Mouse (Mus musculus): ENCODE results near the gene Pacsin3.
"Not testable (repeated sequence)": the region's sequence is repeated elsewhere in the genome, so short reads cannot be mapped to it uniquely, and the experiment has no call there.

Pacsin3 gene

DNA sequence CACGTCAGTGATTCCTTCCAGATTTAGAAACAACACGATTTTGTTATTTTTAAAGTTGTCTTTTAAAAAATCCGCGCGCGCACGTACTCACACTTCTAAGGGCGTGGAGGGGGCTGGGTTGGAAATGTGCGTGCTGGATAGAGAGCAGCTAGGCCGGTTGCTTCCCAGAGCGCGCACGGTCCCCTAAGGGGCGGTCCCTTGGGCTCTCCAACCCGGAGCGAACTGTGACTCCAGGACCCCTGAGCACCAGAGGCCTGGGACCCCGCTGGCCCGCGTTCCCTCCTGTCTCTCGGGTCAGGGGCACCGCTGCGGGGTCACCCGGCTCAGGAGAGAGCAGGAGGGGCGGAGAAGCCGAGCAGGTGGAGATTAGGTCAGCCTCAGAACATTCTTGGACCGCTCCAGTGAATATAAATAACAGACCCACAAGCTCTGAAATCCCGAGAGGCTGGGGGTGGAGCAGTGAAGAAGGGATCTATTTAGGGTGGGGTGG is at the start of gene Pacsin3:
TSS of gene Pacsin3 (plus strand) at position 294 of the 490 bp plus-strand sequence.
- peak; percentile 44 for DNase-seq

DNA sequence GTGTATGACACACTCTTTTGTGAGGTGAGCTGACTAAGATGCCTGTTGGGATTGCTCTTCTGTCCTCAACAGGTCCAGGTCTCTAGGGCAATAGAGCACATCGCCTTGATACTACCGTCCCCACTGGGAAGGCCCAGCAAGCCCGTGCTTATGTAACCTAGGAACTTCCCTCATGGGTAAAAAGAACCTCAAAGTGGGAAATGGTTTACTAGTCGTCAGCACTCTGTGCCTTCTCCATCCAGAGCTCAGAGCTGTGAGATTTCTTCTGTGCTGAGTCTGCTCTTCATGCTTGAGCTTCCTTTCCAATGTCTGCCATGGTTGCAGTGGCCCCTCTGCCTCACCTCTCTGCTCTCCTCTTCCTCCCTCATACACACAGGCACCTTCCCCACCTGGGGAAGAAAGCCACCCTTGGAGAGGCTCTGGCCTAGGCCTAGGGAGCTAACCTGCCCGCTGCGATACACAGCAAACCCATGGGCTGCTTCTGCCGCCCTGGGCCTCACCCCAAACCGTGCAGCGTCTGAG is 49.4 kb upstream of the Pacsin3 start:
- no peak for DNase-seq

DNA sequence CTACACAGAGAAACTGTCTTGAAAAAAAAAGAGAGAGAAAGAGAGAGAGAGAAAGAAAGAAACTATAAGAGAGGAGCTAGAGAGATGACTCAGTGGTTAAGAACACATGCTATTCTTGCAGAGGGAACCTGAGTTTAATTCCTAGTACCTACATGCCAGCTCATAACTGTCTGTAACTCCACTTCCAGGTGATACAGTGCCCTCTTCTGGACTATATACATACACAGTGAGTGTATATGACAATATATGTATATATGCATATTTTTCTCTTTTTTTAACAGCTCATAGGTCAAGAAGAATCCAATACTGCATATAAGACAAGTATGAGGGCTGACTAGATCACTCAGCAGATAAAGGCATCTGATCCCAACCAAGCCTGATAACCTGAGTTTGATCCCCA is 42.4 kb upstream of the Pacsin3 start:
- no peak for DNase-seq

DNA sequence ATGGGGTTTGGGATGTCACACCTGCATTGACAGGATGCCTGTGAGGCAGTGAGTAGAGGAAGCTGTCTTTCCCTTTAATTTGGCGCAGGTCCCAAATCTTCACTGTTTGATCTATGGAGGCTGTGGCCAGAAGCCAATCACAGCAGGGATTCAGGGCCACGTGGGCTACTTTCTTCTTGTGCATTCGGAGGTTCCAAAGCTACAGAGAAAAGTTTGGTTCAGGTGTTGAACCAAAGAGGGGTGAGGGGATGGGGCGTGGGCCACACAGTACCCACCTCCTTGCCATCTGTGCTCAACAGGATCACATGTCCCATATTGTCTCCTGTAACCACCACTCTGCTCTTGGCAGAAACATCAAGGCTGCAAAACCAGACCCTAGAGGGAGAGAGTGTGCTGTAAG is 38.7 kb upstream of the Pacsin3 start:
- DNase-seq = no peak

DNA sequence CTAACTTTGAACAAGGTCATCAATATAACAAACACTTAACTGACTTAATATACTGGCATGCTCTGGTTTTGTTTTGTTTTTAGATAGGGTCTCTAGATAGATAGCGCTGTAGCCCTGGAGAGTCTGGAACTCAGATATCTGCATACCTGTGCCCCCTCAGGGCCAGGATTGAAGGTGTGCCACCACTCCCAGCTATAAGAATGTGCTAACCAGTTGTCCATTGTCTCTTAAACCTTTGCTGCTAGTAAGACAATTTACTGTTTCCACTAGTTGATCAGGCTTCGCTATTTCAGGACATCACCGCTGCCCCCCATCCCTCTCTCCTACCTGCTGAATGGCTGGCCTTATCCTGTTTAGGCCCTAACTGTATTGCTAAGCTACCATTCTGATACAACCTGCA is 35.3 kb upstream of the Pacsin3 start:
- DNase-seq = no peak

DNA sequence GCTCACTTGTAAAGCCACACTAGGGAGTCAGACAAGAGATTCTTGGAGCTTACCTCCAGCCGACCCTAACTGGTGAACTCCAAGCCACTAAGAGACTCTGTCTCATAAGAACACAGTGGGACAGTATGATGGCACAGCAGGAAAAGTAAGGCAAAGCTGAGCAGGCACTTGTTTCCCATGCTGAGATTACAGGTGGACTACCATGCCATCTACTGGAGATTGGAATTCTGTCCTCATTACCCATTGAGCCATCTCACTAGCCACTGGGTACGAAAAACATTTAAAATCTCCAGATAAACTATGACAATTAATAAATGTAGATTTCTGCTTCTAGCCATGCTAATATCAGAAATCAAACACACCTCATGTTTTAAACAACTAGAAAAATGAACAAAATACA is 32.1 kb upstream of the Pacsin3 start:
- no peak for DNase-seq

DNA sequence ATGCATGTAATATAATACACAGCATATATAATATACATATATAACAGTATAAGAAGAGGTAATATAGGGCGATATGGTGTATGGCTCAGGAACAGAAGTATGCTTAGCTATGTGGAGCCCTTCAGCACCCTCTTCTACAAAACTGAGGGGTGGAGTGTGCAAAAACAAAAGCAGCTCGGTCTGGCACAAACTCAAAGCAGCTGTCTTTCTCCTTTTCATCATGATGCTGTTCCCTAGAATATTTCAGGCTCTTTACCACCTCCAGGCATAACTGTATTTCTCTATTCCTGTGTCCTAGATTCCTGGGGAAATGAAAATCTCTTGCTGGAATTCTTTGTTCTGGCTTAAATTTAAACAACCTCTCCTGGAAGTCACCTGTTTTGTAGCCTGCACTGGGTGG is 26.0 kb upstream of the Pacsin3 start:
- peak; percentile 22 for DNase-seq

DNA sequence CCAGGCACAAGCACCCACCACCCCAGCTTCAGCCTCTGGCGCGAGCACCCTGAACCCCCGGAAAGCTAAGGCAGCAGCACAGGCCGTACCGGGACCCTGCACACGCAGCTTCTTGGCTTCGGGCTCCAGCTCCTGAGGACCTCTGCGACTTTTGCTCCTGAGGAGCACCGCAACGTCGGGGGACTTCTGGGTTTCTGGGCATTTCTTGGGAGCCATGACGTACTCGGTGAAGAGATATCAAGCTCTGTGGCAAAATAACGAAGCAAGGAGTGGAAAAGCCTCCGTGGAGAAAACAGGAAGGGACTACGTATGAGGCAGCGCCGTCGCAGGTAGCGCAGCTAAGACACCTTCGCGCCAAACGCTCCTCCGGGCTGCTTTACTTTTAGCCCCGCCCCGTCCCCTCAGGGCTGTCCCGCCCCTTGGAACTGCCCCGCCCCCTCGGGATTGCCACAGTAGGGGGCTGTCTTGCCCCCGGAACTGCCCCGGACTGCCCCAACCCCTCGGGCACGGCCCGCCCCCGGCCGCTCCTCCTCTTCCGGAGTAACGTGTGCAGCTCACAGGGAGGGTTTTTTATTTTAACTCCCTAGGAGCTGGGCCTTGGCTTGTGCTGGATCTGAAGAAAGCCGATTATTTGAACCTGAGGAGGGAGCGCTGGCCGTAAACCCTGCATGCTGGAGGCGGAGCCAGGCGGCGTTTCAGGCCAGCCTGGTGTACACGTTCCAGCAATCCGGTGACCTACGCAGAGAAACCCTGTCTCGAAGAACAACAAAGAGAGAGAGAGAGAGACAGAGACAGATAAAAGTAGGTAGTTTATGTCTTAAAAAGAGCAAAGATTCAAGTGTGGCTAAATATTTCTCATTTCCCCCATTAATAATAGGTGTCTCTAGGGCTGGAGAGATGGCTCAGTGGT is 18.9 kb upstream of the Pacsin3 start, which contains the start of gene Ddb2:
TSS of gene Ddb2 (minus strand) at position 382 of the 910 bp plus-strand sequence.
- DNase-seq = peak; percentile 87

DNA sequence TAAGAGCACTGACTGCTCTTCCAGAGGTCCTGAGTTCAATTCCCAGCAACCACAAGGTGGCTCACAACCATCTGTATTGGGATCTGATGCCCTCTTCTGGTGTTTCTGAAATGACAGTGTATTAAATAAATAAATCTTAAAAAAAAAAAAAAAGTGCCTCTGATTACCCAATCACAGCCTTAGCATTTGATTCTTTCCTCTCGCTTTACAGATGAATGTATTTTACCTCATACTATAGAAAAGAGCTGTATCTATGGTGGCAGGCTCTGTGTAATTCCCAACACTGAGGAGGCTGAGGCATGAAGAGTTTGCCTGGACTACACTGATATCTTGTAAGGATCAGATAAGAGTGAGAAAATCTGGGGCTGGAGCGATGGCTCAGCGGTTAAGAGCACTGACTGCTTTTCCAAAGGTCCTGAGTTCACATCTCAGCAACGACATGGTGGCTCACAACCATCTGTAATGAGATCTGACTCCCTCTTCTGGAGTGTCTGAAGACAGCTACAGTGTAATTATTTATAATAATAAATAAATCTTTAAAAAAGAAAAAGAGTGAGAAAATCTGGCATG is 18.2 kb upstream of the Pacsin3 start:
- DNase-seq = not testable (repeated sequence)

DNA sequence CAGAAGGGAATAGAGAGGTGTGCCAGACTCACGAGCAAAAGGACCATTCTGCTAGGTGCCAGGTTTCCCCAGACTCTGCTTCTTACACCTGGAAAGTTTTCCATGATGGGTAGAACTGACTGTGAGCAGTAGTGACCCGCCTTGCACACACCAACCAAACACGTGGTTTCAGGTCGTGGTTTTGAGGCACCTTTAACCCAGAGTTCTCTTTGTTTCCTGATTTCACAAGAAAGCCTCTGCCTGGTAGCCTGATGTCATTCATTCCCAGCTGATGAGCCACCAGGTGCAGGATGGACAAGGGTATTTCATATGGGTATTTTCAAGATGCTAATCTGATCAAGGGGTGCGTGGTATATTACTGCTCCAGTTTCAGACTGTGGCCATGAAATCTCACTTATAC is 13.2 kb upstream of the Pacsin3 start:
- DNase-seq = no peak

DNA sequence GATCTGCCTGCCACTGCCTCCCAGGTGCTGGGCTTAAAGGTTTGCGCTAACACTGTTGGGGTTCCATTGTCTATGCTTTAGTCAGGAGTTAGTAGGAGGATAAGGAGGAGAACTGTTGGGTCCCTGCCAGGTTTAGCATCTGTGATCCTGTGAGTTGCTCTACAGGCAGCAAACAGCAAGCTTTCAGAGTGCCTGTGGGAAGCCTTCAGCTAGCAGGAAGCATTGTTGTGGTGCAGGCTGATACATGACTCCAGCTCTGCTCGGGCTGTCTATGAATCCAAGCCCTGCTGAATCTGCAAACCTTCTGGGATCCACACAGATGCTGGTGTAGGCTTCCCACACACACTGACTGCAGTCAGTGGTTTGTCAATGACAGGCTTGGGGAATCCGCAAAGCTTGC is 12.3 kb upstream of the Pacsin3 start:
- peak; percentile 64 for DNase-seq

DNA sequence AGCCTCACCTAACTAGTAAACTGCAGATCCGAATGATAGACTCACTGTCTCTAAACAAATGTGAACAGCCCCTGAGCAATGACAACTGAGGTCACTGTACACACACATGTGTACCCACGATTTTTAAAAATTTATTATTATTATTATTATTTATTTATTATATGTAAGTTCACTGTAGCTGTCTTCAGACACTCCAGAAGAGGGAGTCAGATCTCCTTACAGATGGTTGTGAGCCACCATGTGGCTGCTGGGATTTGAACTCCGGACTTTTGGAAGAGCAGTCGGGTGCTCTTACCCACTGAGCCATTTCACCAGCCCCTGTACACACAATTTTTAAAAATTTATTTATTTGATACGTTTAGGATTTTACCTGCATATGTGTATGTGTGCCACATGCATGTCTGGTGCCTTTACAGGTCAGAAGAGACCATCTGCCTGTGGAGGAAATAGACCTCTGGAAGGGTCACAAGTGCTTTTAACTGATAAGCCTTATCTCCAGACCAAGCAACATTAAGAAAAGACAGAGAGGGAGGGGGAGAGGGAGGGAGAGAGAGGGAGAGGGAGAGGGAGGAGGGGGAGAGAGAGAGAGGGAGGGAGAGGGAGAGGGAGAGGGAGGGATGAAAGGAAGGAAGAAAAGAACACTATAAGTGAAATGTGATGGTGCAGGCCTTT is 11.1 kb upstream of the Pacsin3 start:
- DNase-seq = no peak

DNA sequence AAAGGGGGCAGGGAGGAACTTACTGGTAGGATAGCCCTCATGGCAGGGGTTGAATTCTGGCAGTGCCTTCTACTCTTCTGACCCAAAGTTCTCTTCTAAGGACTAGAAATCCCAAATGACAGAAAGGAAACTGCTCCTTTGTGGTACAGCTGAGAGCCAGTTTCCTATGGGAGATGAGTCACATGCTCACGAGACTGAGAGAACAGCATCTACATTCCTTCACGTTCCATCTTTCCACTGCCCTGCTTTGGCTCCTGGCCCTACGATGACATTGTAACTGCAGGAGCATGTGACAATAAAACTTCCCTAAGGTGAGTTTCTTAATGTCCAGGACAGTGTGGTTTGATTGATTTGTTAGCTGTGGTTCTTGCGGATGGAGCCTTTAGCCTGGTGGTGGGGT is 7.4 kb upstream of the Pacsin3 start:
- no peak for DNase-seq

DNA sequence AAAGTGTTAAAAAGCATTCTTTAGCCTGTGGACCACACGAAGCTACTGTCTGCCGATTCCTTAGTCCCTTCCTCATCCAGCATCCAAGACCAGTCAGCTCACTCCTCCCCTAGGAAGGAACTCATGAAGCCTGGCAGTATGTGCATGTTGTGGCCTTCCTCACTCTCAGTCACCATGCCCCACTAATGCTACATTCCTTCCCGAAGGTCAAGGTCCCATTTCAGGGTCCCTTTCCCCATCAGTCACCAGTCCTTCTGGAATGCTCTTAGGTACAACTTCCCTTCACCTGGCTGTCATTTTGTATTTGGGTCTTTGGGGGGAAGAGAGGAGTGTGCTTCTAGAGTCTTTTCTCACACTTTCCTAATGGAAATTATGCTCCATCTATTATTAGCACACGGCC is 3.8 kb upstream of the Pacsin3 start:
- DNase-seq = no peak

DNA sequence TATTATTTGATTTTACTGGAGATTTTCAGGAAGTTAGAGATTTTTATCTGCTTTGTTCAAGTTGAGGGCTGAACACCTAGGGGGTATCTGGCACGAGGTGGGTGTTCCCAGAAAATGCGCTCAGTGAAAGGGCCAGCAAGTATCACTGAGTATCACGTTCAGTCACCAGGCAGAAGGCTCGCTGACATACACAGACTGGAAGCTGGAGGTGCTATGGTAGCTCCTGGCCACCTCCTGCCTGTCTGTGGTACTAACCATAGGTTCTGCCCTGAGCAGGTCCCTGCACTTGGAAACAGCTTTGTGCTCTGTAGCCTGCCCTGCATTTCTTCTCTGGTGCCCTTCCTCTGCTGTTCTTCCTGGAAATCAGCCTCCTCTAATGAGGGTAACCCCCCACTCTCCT is 3.2 kb upstream of the Pacsin3 start:
- no peak for DNase-seq

DNA sequence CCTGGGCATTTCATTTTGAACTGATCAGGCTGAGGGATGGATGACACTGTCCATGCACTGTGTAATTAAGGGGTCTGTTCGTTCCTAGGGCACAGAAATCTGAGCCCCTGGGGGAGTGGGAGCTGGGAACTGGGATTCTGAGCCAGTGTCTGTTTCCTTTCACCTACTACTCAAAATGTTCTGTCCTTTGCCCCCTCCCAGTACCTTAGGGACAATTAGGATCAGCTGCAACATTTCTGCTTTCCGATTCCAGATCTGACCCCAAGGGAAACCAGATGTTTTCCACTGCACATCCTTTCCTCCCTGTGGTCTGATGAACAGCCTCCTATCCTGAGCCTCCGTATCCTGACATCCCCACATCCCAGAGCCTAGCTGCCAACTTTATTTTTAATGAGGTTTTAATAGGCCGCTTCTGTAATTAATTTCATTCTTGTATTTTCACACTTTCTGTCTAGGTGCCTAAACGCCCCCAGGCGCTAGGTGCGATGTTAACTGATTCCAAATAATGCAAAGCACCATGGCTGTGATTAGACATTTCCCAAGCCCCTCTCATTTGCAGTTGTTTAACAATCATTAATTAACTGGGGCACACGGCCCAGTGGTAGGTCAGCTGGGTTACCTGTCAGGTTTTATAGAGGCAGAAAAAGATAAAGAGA is 901 bp upstream of the Pacsin3 start:
- no peak for DNase-seq

DNA sequence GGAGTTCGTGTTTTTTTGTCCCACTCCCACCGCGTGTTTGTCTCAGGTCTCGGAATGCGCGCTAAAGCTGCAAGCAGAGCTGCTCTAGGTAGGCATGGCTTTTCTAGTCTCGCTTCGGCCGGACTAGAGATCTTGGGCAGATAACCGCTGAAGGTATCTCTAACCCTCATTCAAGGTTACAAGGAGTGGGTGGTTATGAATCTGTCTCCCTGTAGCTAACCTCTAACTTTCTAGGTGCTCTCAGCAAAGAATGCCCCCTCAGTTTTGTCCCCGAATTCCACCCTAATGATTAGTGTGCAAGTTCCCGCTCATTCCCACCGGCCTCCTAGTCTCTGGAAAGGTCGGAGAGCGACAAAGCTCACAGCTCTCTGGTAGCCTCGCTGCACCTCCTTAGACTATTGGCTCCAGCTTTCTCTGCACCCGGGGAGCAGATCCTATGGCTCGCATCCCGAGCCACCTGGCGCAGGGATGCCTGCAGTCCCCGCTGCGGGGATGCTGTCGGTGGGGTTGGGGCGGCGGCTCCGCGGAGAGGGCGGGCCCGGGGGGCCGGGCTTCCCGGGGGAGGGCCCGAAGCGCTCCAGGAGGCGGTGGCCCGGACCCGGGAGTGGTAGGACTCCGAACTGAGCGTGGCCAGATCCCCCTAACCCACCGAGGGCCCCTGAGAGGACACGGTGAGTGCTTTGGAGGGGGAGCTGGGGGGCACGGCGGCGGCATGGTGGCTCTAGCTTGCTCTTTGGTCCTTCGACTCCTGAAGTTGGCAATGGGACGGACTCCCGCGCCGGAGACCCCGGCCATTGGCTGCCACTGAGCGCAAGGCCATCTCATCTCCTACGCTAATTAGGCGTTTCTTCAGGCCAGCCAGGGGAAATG is 737 bp downstream of the Pacsin3 start:
- DNase-seq = peak; percentile 71

DNA sequence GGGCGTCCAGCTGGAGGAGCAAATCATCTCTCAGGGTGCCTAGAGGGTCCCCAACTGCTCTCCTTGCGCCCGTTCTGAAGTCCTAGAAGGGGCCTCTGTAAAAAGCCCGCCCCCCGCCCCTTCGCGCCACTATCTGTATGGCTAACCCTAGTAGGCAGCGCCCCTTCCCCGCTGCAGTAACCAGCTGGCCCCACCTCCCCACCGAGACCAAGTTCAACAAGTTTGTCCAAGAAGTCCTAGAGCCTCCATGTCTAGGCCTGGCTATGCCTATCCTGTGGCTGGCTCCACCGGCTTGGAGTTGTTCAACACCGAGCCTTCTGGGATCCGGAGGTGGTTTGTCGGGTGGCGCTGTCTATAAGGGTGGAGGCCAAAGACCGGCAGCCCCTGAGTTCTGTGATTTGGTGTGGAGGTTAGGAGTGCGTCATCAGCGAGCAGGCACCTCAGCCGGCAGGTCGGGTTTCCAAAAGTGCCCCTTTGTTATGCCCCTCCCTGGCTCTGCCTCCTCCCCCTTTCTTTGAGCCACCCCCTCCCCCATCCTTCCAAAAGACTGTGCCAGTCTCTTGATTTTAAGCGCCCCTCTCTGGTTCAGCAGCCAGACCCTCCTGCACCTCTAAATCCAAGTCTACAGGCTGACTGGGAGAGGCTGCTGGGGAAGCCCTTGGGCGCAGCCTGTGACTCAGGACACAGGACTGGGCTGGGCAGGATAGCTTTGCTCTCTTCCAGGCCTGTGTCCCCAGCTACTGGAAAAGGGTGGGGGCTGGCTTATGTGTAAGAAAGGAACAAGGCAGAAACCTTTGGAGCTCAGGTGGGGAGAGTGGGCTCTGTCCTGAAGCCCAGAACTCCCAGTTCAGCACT is 1.6 kb downstream of the Pacsin3 start:
- no peak for DNase-seq

DNA sequence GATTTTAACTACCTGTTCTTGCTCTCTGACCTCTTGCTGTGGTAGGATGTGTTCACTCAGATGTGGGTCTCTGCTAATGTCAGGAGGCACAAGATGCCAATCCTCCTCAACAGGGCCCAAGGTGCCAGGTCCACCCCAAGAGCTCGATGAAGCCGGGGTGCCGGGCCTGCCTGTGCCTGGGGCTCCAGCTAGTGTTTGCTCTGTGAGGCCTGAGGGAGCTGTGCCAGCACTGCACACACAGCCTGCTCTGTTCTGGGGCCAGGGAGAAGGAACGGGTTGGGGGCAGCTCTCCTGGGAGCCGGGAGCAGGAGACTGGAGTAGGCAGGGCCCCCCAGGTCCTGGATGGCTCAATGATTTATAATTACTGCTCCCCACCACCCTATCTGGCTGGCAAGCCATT is 2.3 kb downstream of the Pacsin3 start:
- peak; percentile 32 for DNase-seq

DNA sequence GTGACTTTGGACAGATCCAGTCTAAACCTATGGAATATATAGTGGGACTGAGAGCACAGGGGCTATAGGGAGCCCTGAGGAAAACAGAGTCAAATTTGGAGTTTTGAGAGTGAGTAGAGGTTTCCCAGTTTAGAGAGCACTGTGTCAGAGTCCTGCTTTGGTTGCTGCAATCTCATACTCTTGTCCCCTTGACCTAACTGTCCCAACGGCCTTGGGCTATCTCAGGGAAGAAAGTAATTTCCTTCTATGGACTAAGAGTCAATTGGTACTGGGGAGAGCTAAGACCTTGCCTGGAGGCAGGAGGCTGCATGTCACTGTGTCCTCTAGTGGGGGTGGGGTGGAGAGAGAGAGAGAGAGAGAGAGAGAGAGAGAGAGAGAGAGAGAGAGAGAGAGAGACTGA is 3.1 kb downstream of the Pacsin3 start:
- no peak for DNase-seq

DNA sequence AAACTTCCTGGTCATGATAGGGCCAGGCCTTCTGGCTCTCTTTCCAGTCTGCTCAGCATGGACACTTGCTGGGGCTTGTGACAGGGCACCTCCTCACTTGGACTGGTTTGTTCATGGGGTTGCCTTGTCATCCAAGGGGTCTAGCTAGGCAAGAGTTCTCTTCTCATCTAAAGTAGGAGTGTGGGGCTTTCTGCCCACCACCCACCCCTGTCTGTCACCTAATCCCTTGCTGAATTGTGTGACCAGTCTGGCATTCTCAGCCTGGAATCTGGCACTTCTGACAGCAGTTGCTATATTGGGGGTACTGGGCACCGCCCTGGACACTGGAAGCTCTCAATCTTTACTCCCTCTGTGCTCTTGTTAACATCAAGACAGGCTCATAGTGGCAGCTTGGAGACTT is 3.7 kb downstream of the Pacsin3 start:
- no peak for DNase-seq
